Mouse (Mus musculus) C2C12 (cell line): ENCODE measurements around the gene Samhd1.

Experiments
- CEBPB ChIP-seq: IDR thresholded peaks from one replicate; pipeline ENCODE4 v1.6.1; 2011; ENCODE audit warnings: low read depth, mild to moderate bottlenecking, control low read depth, moderate library complexity
- CTCF ChIP-seq: IDR thresholded peaks from one replicate; pipeline ENCODE4 v1.5.1; 2011; ENCODE audit not compliant: control insufficient read depth, insufficient read depth, insufficient read length
- FOSL1 ChIP-seq: IDR thresholded peaks from one replicate; pipeline ENCODE4 v1.8.0; 2011; ENCODE audit warnings: mild to moderate bottlenecking, low read length; ENCODE audit not compliant: poor library complexity, insufficient read depth, severe bottlenecking
- USF1 ChIP-seq: IDR thresholded peaks from one replicate; pipeline ENCODE4 v1.6.1; 2011; ENCODE audit warnings: low read depth, mild to moderate bottlenecking, control low read depth, moderate library complexity

DNA sequence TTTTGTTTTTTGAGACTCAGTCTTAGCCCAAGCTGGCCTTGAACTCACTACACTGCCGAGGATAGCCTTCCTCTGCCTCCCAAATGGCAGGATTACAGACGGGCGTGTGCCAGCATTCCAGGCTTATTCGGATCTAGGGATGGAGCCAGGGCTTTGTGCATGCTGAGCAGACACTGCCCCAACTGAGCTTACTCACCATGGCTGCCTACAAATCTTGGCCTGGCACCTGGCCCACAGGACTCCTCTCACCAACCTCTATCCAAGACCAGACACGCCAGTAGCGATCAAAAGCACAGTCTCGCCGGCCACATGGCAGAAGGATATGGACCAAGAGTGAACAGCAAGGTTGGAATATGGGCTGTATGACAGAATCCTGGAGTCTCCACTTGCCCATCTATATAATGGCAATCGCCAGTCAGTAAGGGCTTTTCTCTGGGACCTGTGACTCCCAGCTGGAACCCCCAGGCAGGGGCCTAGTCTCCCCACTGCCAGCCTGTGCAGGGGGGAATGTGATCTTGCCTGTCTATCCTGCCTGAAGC, 60.8 kb downstream of the Samhd1 start:
- TF ChIP-seq CTCF (no peak), FOSL1 (no peak), CEBPB (no peak), USF1 (no peak)
